In genomic region chr14:27067866-27068271, GRCm38 (mm10) we compare ENCODE assay signal across 11 mouse cellular contexts. TPM values are rescaled to one million over a fixed set of nuclear protein-coding genes. Genes with fewer than 3 reads are reported as not detected.
DNase-seq lines count a peak whose midpoint lies in the region; ATAC-seq and TF ChIP-seq lines count a peak whose summit lies in the region.
"Had no signal": no experiment of that assay in that cellular context is flagged by ENCODE, and none has a peak within 500 bp of the region (broad histone marks: within the 10 kb centered on the region; RNA-seq: fewer than 3 reads in every experiment).

No protein-coding gene starts in this region.

- no peak overlapping the region for H3K4me3 ChIP-seq in heart, embryonic 16.5 days (ENCODE audit: low read length)
- H3K4me3 ChIP-seq in embryonic facial prominence, embryonic 12.5 days: no peak overlapping the region
- H3K4me3 ChIP-seq in hindbrain, postnatal 0 days (ENCODE audit: low read length): no peak overlapping the region
- H3K4me3 ChIP-seq in liver, postnatal 0 days (ENCODE audit: low read depth, low read length): no peak overlapping the region

- no peaks in the 10 kb centered on the region for H3K9me3 ChIP-seq in heart, embryonic 16.5 days (replicated peaks; ENCODE audit: control insufficient read depth, low read length)
- H3K9me3 ChIP-seq in embryonic facial prominence, embryonic 12.5 days: no peaks in the 10 kb centered on the region
- no peaks in the 10 kb centered on the region for H3K9me3 ChIP-seq in hindbrain, postnatal 0 days (ENCODE audit: low read length)
- H3K9me3 ChIP-seq in liver, postnatal 0 days (ENCODE audit: low read length): no peaks in the 10 kb centered on the region

- peaks cover 37% of the 10 kb centered on the region for H3K4me1 ChIP-seq in heart, embryonic 16.5 days (ENCODE audit: control insufficient read depth, insufficient read depth, low read length)
- H3K4me1 ChIP-seq in embryonic facial prominence, embryonic 12.5 days: peaks cover 89% of the 10 kb centered on the region
- peaks cover 8% of the 10 kb centered on the region for H3K4me1 ChIP-seq in hindbrain, postnatal 0 days (ENCODE audit: insufficient read depth, low read length)
- H3K4me1 ChIP-seq in liver, postnatal 0 days (ENCODE audit: insufficient read depth): no peaks in the 10 kb centered on the region

- ATAC-seq in heart, embryonic 16.5 days (replicated peaks; ENCODE audit: extremely low read depth, insufficient read depth, low FRiP score): no peak
- ATAC-seq in embryonic facial prominence, embryonic 12.5 days (ENCODE audit: insufficient number of reproducible peaks, insufficient read depth, low FRiP score, low TSS enrichment): peak; percentile 18; the same call in 1 of the 2 replicates
- ATAC-seq in hindbrain, postnatal 0 days: no peak
- ATAC-seq in liver, postnatal 0 days: no peak

- WGBS in heart, embryonic 16.5 days: 59% methylated on average over 6 of the region's 6 CpGs
- 12% methylated on average over 6 of the region's 6 CpGs for WGBS in embryonic facial prominence, embryonic 12.5 days
- WGBS in hindbrain, postnatal 0 days: 27% methylated on average over 6 of the region's 6 CpGs
- 48% methylated on average over 6 of the region's 6 CpGs for WGBS in liver, postnatal 0 days (ENCODE audit: insufficient replicate concordance)

- H3K27ac ChIP-seq in heart, embryonic 16.5 days (ENCODE audit: low read length): peak overlapping the region; percentile 40; the same call in 1 of the 2 replicates
- H3K27ac ChIP-seq in embryonic facial prominence, embryonic 12.5 days: peak overlapping the region; percentile 90
- no peak overlapping the region for H3K27ac ChIP-seq in hindbrain, postnatal 0 days
- H3K27ac ChIP-seq in liver, postnatal 0 days (ENCODE audit: low read depth): no peak overlapping the region

- no peak for TF ChIP-seq EP300 in liver, postnatal 0 days (IDR thresholded peaks at IDR 0.05; ENCODE audit: low read depth)

- H3K9ac ChIP-seq in heart, embryonic 16.5 days (ENCODE audit: low read length): no peak overlapping the region
- H3K9ac ChIP-seq in embryonic facial prominence, embryonic 12.5 days: no peak overlapping the region
- H3K9ac ChIP-seq in hindbrain, postnatal 0 days (replicated peaks; ENCODE audit: low read length): no peak overlapping the region
- no peak overlapping the region for H3K9ac ChIP-seq in liver, postnatal 0 days (replicated peaks)

- no peak for TF ChIP-seq CTCF in hindbrain, postnatal 0 days (IDR thresholded peaks at IDR 0.05; ENCODE audit: low read depth)
- no peak for TF ChIP-seq CTCF in liver, postnatal 0 days (IDR thresholded peaks at IDR 0.05; ENCODE audit: low read depth)

- no peak for DNase-seq in heart, adult 18-20 months
- DNase-seq in hindbrain, postnatal 0 days (ENCODE audit: low spot score): peak; percentile 47
- peak; percentile 53 for DNase-seq in neural tube, embryonic 10.5 days (ENCODE audit: extremely low spot score, low spot score)
- no peak for DNase-seq in c-Kit-positive CD71-positive TER-119-positive erythroid progenitor cells, embryonic 14.5 days (ENCODE audit: low spot score)
- no peak for DNase-seq in liver, postnatal 0 days
- no peak for DNase-seq in spleen, adult 12 weeks (ENCODE audit: low spot score)
- DNase-seq: gastrocnemius, postnatal 25 days; layer of hippocampus, postnatal 36 days; thymus, adult 2 months had no signal

- no peaks in the 10 kb centered on the region for H3K27me3 ChIP-seq in heart, embryonic 16.5 days (ENCODE audit: control insufficient read depth, insufficient read depth, low read length)
- no peaks in the 10 kb centered on the region for H3K27me3 ChIP-seq in embryonic facial prominence, embryonic 12.5 days
- no peaks in the 10 kb centered on the region for H3K27me3 ChIP-seq in hindbrain, postnatal 0 days (ENCODE audit: insufficient read depth, low read length)
- 0 out of 2 replicates have a peak, but pooled peaks cover 2% of the 10 kb centered on the region for H3K27me3 ChIP-seq in liver, postnatal 0 days (ENCODE audit: insufficient read depth, low read length)

- no peak overlapping the region for H3K4me2 ChIP-seq in heart, embryonic 16.5 days (ENCODE audit: low read depth, low read length)
- peak overlapping the region; percentile 24 for H3K4me2 ChIP-seq in embryonic facial prominence, embryonic 12.5 days (replicated peaks)
- 0 out of 2 replicates have a peak overlapping the region, but pooled peaks have one; percentile 6 for H3K4me2 ChIP-seq in hindbrain, postnatal 0 days (ENCODE audit: low read depth, low read length)
- no peak overlapping the region for H3K4me2 ChIP-seq in liver, postnatal 0 days (ENCODE audit: low read depth, low read length)

- H3K36me3 ChIP-seq in heart, embryonic 16.5 days (ENCODE audit: control insufficient read depth, insufficient read depth): no peaks in the 10 kb centered on the region
- no peaks in the 10 kb centered on the region for H3K36me3 ChIP-seq in embryonic facial prominence, embryonic 12.5 days
- H3K36me3 ChIP-seq in hindbrain, postnatal 0 days (ENCODE audit: insufficient read depth, low read length): no peaks in the 10 kb centered on the region
- no peaks in the 10 kb centered on the region for H3K36me3 ChIP-seq in liver, postnatal 0 days (replicated peaks; ENCODE audit: insufficient read depth, low read length)

RNA-seq across cellular contexts. Expression of gene Il17rd, which starts 29.1 kb away (rescaled TPM):
- polyA plus RNA-seq in heart, embryonic 16.5 days (2015; fragmentation: Nextera tagmentation; extraction: Ambion mirVana): 0.92 and 1.1 TPM in 2 replicates
- 1 to 10 TPM; 3.7 to 4.1 TPM for total RNA-seq in heart, adult 18-20 months (2021)
- polyA plus RNA-seq in embryonic facial prominence, embryonic 12.5 days (2016; fragmentation: Nextera tagmentation; extraction: Ambion mirVana): 10.3 and 11.2 TPM in 2 replicates
- 10.6 and 16.1 TPM in 2 replicates for total RNA-seq in hindbrain, postnatal 0 days (2014; rRNA removed)
- 2.8 and 3.1 TPM in 2 replicates for polyA plus RNA-seq in hindbrain, postnatal 0 days (2015; fragmentation: Nextera tagmentation; extraction: Ambion mirVana)
- 0.11 and 0.12 TPM in 2 replicates for polyA plus RNA-seq in liver, postnatal 0 days (2015; fragmentation: Nextera tagmentation; extraction: Ambion mirVana)

RNA-seq across cellular contexts. Expression of gene Arhgef3, which starts 46.8 kb away (rescaled TPM):
- polyA plus RNA-seq in heart, embryonic 16.5 days (2015; fragmentation: Nextera tagmentation; extraction: Ambion mirVana): 17.1 and 18.5 TPM in 2 replicates
- 10 to 100 TPM; 24.5 to 26.1 TPM for total RNA-seq in heart, adult 18-20 months (2021)
- 8.1 and 8.4 TPM in 2 replicates for polyA plus RNA-seq in embryonic facial prominence, embryonic 12.5 days (2016; fragmentation: Nextera tagmentation; extraction: Ambion mirVana)
- 19.8 and 21.9 TPM in 2 replicates for total RNA-seq in hindbrain, postnatal 0 days (2014; rRNA removed)
- polyA plus RNA-seq in hindbrain, postnatal 0 days (2015; fragmentation: Nextera tagmentation; extraction: Ambion mirVana): 16.8 and 17.7 TPM in 2 replicates
- 7.7 and 11.4 TPM in 2 replicates for polyA plus RNA-seq in liver, postnatal 0 days (2015; fragmentation: Nextera tagmentation; extraction: Ambion mirVana)

Comparison
In these comparisons a context has a peak if more than half of its experiments do, and no peak if none do; other contexts are left out.
1. H3K27ac ChIP-seq: peak in heart, embryonic 16.5 days (single experiment) and embryonic facial prominence, embryonic 12.5 days (single experiment); none in hindbrain, postnatal 0 days (single experiment) and liver, postnatal 0 days (single experiment).
2. H3K4me2 ChIP-seq: peak in embryonic facial prominence, embryonic 12.5 days (single experiment) and hindbrain, postnatal 0 days (single experiment); none in heart, embryonic 16.5 days (single experiment) and liver, postnatal 0 days (single experiment).
3. DNase-seq: peak in hindbrain, postnatal 0 days (single experiment) and neural tube, embryonic 10.5 days (single experiment); none in heart, adult 18-20 months (0 of 2), c-Kit-positive CD71-positive TER-119-positive erythroid progenitor cells, embryonic 14.5 days (single experiment), liver, postnatal 0 days (single experiment) and spleen, adult 12 weeks (single experiment).